Mouse (Mus musculus): Measurements from ENCODE around the gene Med19. TPM values are rescaled to one million over a fixed set of nuclear protein-coding genes. Genes with fewer than 3 reads are reported as not detected.
"Not testable (repeated sequence)": the region's sequence is repeated elsewhere in the genome, so short reads cannot be mapped to it uniquely, and the experiment has no call there.

The Med19 gene
- polyA plus RNA-seq, 1 experiment from 2014 or later = 41.3 TPM

GRCm38 (mm10) chr2:84727172-84727858 lies 49.1 kb downstream of the Med19 start, which contains the start of gene Clp1:
Gene Clp1 (minus strand): TSS chr2:84727350.
- Histone ChIP-seq H3K36me3 (peaks cover 29% of the 10 kb centered on the region), H3K27me3 (no peaks in the 10 kb centered on the region), H3K9ac (peak within 1 kb of the TSS; percentile 49), H3K9me3 (replicated peaks) (no peaks in the 10 kb centered on the region), H3K4me1 (peaks cover 19% of the 10 kb centered on the region), H3K27ac (peak within 1 kb of the TSS; percentile 88), H3K4me2 (peak within 1 kb of the TSS; percentile 67), H3K4me3 (replicated peaks) (peak within 1 kb of the TSS; percentile 57)
- WGBS = under 1% methylated on average over 39 of the region's 39 CpGs
- ATAC-seq (replicated peaks; ENCODE audit: low FRiP score) = peak; percentile 98

- not testable (repeated sequence) for H3K4me2 ChIP-seq; H3K27me3 ChIP-seq; H3K27ac ChIP-seq; H3K9me3 ChIP-seq (replicated peaks); ATAC-seq (replicated peaks; ENCODE audit: low FRiP score); H3K9ac ChIP-seq
- Histone ChIP-seq H3K4me1 (peaks cover 20% of the 10 kb centered on the region), H3K4me3 (replicated peaks) (peak overlapping the region; percentile 57; the same call in 1 of the 2 replicates), H3K36me3 (peaks cover 26% of the 10 kb centered on the region)
- WGBS = 81% methylated on average over 5 of the region's 5 CpGs
Observed at GRCm38 (mm10) chr2:84728191-84728590, 50.0 kb downstream of the Med19 start.

GRCm38 (mm10) chr2:84731206-84731605 lies 53.0 kb downstream of the Med19 start:
- Histone ChIP-seq H3K9me3 (replicated peaks) (no peaks in the 10 kb centered on the region), H3K4me2 (no peak overlapping the region), H3K36me3 (no peaks in the 10 kb centered on the region), H3K27me3 (no peaks in the 10 kb centered on the region), H3K27ac (no peak overlapping the region), H3K9ac (no peak overlapping the region), H3K4me1 (peaks cover 36% of the 10 kb centered on the region), H3K4me3 (replicated peaks) (no peak overlapping the region)
- no peak for ATAC-seq (replicated peaks; ENCODE audit: low FRiP score)
- WGBS = 75% methylated on average over 3 of the region's 3 CpGs

- no peaks in the 10 kb centered on the region for H3K9me3 ChIP-seq (replicated peaks)
- no peak overlapping the region for H3K4me3 ChIP-seq (replicated peaks)
- no peak for ATAC-seq (replicated peaks; ENCODE audit: low FRiP score)
- no peaks in the 10 kb centered on the region for H3K27me3 ChIP-seq
- no peak overlapping the region for H3K4me2 ChIP-seq
- H3K36me3 ChIP-seq = no peaks in the 10 kb centered on the region
- H3K9ac ChIP-seq = no peak overlapping the region
- H3K27ac ChIP-seq = no peak overlapping the region
- 80% methylated on average over 1 of the region's 1 CpGs for WGBS
- H3K4me1 ChIP-seq = peaks cover 43% of the 10 kb centered on the region
Observed at GRCm38 (mm10) chr2:84732394-84732793, 54.2 kb downstream of the Med19 start.

GRCm38 (mm10) chr2:84733579-84734300 lies 55.5 kb downstream of the Med19 start, which contains the start of gene Ypel4:
Gene Ypel4 (plus strand): TSS chr2:84734058.
- Histone ChIP-seq H3K4me1 (peaks cover 57% of the 10 kb centered on the region), H3K4me2 (peak within 1 kb of the TSS; percentile 72), H3K9ac (peak within 1 kb of the TSS; percentile 50), H3K36me3 (no peaks in the 10 kb centered on the region), H3K9me3 (replicated peaks) (no peaks in the 10 kb centered on the region), H3K27ac (peak within 1 kb of the TSS; percentile 25; the same call in 1 of the 2 replicates), H3K27me3 (no peaks in the 10 kb centered on the region), H3K4me3 (replicated peaks) (peak within 1 kb of the TSS; percentile 47)
- WGBS = 1% methylated on average over 8 of the region's 8 CpGs
- peak; percentile 33 for ATAC-seq (replicated peaks; ENCODE audit: low FRiP score)

GRCm38 (mm10) chr2:84734351-84734864 lies 56.2 kb downstream of the Med19 start:
- H3K9me3 ChIP-seq (replicated peaks) = no peaks in the 10 kb centered on the region
- 0% methylated on average over 11 of the region's 11 CpGs for WGBS
- H3K4me1 ChIP-seq = peaks cover 63% of the 10 kb centered on the region
- H3K36me3 ChIP-seq = no peaks in the 10 kb centered on the region
- H3K9ac ChIP-seq = peak overlapping the region; percentile 50
- ATAC-seq (replicated peaks; ENCODE audit: low FRiP score) = no peak; the same call in 1 of the 2 replicates
- no peaks in the 10 kb centered on the region for H3K27me3 ChIP-seq
- H3K4me2 ChIP-seq = peak overlapping the region; percentile 72
- H3K4me3 ChIP-seq (replicated peaks) = peak overlapping the region; percentile 47
- peak overlapping the region; percentile 25; the same call in 1 of the 2 replicates for H3K27ac ChIP-seq

GRCm38 (mm10) chr2:84734919-84735318 lies 56.7 kb downstream of the Med19 start:
- Histone ChIP-seq H3K4me2 (peak overlapping the region; percentile 72), H3K27me3 (no peaks in the 10 kb centered on the region), H3K9ac (peak overlapping the region; percentile 50; the same call in 1 of the 2 replicates), H3K4me1 (peaks cover 68% of the 10 kb centered on the region), H3K36me3 (peaks cover 4% of the 10 kb centered on the region; the same call in 1 of the 2 replicates), H3K27ac (0 out of 2 replicates have a peak overlapping the region, but pooled peaks have one; percentile 25), H3K4me3 (replicated peaks) (peak overlapping the region; percentile 47), H3K9me3 (replicated peaks) (no peaks in the 10 kb centered on the region)
- WGBS = 3% methylated on average over 2 of the region's 2 CpGs
- ATAC-seq (replicated peaks; ENCODE audit: low FRiP score) = no peak

- H3K4me3 ChIP-seq (replicated peaks) = peak overlapping the region; percentile 47
- 10% methylated on average over 7 of the region's 7 CpGs for WGBS
Observed at GRCm38 (mm10) chr2:84735346-84735920, 57.2 kb downstream of the Med19 start.

GRCm38 (mm10) chr2:84736312-84737161 lies 58.3 kb downstream of the Med19 start:
- H3K4me3 ChIP-seq (replicated peaks) = peak overlapping the region; percentile 19; the same call in 1 of the 2 replicates
- peak overlapping the region; percentile 87 for H3K27ac ChIP-seq
- H3K9ac ChIP-seq = peak overlapping the region; percentile 7; the same call in 1 of the 2 replicates
- H3K4me2 ChIP-seq = peak overlapping the region; percentile 72
- peaks cover 17% of the 10 kb centered on the region for H3K36me3 ChIP-seq
- 3% methylated on average over 27 of the region's 27 CpGs for WGBS
- H3K27me3 ChIP-seq = no peaks in the 10 kb centered on the region
- ATAC-seq (replicated peaks; ENCODE audit: low FRiP score) = 0 out of 2 replicates have a peak, but pooled peaks have one; percentile 1
- H3K4me1 ChIP-seq = peaks cover 85% of the 10 kb centered on the region
- H3K9me3 ChIP-seq (replicated peaks) = no peaks in the 10 kb centered on the region

More at GRCm38 (mm10) chr2:84735346-84735920, 57.2 kb downstream of the Med19 start:
- no peaks in the 10 kb centered on the region for H3K9me3 ChIP-seq (replicated peaks)
- peaks cover 9% of the 10 kb centered on the region; the same call in 1 of the 2 replicates for H3K36me3 ChIP-seq
- no peak; the same call in 1 of the 2 replicates for ATAC-seq (replicated peaks; ENCODE audit: low FRiP score)
- H3K9ac ChIP-seq = 0 out of 2 replicates have a peak overlapping the region, but pooled peaks have one; percentile 50
- no peaks in the 10 kb centered on the region for H3K27me3 ChIP-seq
- peak overlapping the region; percentile 72 for H3K4me2 ChIP-seq
- H3K4me1 ChIP-seq = peaks cover 74% of the 10 kb centered on the region
- peak overlapping the region; percentile 87 for H3K27ac ChIP-seq

GRCm38 (mm10) chr2:84737451-84737925 lies 59.3 kb downstream of the Med19 start:
- peak overlapping the region; percentile 72 for H3K4me2 ChIP-seq
- peak; percentile 53 for ATAC-seq (replicated peaks; ENCODE audit: low FRiP score)
- peaks cover 17% of the 10 kb centered on the region for H3K36me3 ChIP-seq
- H3K4me1 ChIP-seq = peaks cover 94% of the 10 kb centered on the region
- WGBS = 7% methylated on average over 8 of the region's 8 CpGs
- peak overlapping the region; percentile 87 for H3K27ac ChIP-seq
- no peak overlapping the region; the same call in 1 of the 2 replicates for H3K9ac ChIP-seq
- peak overlapping the region; percentile 19 for H3K4me3 ChIP-seq (replicated peaks)
- H3K9me3 ChIP-seq (replicated peaks) = no peaks in the 10 kb centered on the region
- no peaks in the 10 kb centered on the region for H3K27me3 ChIP-seq

Data from kidney, embryonic 15.5 days (tissue).